Mouse (Mus musculus): ENCODE data around the gene Lhx3.

The Lhx3 gene

GRCm38 (mm10) chr2:26208126-26208789, at the start of gene Lhx3:
TSS of gene Lhx3 (minus strand) at chr2:26208289.
- DNase-seq (ENCODE audit: low read depth in 1 of 2, low spot score in 2 of 2), result peak in 1 of 2 experiments; percentile 16

GRCm38 (mm10) chr2:26257315-26258096, 49.4 kb upstream of the Lhx3 start:
- DNase-seq (ENCODE audit: low read depth in 1 of 2, low spot score in 2 of 2), result no peak

GRCm38 (mm10) chr2:26254816-26255215, 46.7 kb upstream of the Lhx3 start:
- DNase-seq (ENCODE audit: low read depth in 1 of 2, low spot score in 2 of 2), result no peak

GRCm38 (mm10) chr2:26252514-26253206, 44.6 kb upstream of the Lhx3 start:
- DNase-seq (ENCODE audit: low read depth in 1 of 2, low spot score in 2 of 2), result no peak

- DNase-seq (ENCODE audit: low read depth in 1 of 2, low spot score in 2 of 2), result no peak
Measured at GRCm38 (mm10) chr2:26247531-26247930, 39.4 kb upstream of the Lhx3 start.

- DNase-seq (ENCODE audit: low read depth in 1 of 2, low spot score in 2 of 2), result no peak
Measured at GRCm38 (mm10) chr2:26240841-26241240, 32.8 kb upstream of the Lhx3 start.

GRCm38 (mm10) chr2:26240330-26240729, 32.2 kb upstream of the Lhx3 start:
- no peak for DNase-seq (ENCODE audit: low read depth in 1 of 2, low spot score in 2 of 2)

GRCm38 (mm10) chr2:26237290-26237782, 29.2 kb upstream of the Lhx3 start, which contains the start of gene Qsox2:
TSS of gene Qsox2 (minus strand) at chr2:26237525.
- peak; percentile 61 to 73 for DNase-seq (ENCODE audit: low read depth in 1 of 2, low spot score in 2 of 2)

GRCm38 (mm10) chr2:26236681-26237289, 28.7 kb upstream of the Lhx3 start:
- peak in 1 of 2 experiments; percentile 4 for DNase-seq (ENCODE audit: low read depth in 1 of 2, low spot score in 2 of 2)

GRCm38 (mm10) chr2:26234771-26235170, 26.7 kb upstream of the Lhx3 start:
- DNase-seq (ENCODE audit: low read depth in 1 of 2, low spot score in 2 of 2), result no peak

- DNase-seq (ENCODE audit: low read depth in 1 of 2, low spot score in 2 of 2), result no peak
Measured at GRCm38 (mm10) chr2:26234253-26234652, 26.2 kb upstream of the Lhx3 start.

GRCm38 (mm10) chr2:26231366-26231765, 23.3 kb upstream of the Lhx3 start:
- no peak for DNase-seq (ENCODE audit: low read depth in 1 of 2, low spot score in 2 of 2)

- no peak for DNase-seq (ENCODE audit: low read depth in 1 of 2, low spot score in 2 of 2)
Measured at GRCm38 (mm10) chr2:26230253-26230652, 22.2 kb upstream of the Lhx3 start.

GRCm38 (mm10) chr2:26227788-26228187, 19.7 kb upstream of the Lhx3 start:
- DNase-seq (ENCODE audit: low read depth in 1 of 2, low spot score in 2 of 2), result no peak

GRCm38 (mm10) chr2:26225242-26225641, 17.2 kb upstream of the Lhx3 start:
- no peak for DNase-seq (ENCODE audit: low read depth in 1 of 2, low spot score in 2 of 2)

GRCm38 (mm10) chr2:26223961-26224360, 15.9 kb upstream of the Lhx3 start:
- DNase-seq (ENCODE audit: low read depth in 1 of 2, low spot score in 2 of 2), result no peak

- no peak for DNase-seq (ENCODE audit: low read depth in 1 of 2, low spot score in 2 of 2)
Measured at GRCm38 (mm10) chr2:26214526-26214925, 6.4 kb upstream of the Lhx3 start.

GRCm38 (mm10) chr2:26209566-26209965, 1.5 kb upstream of the Lhx3 start:
- DNase-seq (ENCODE audit: low read depth in 1 of 2, low spot score in 2 of 2), result no peak

GRCm38 (mm10) chr2:26207559-26207958, 530 bp downstream of the Lhx3 start:
- DNase-seq (ENCODE audit: low read depth in 1 of 2, low spot score in 2 of 2), result no peak

- DNase-seq (ENCODE audit: low read depth in 1 of 2, low spot score in 2 of 2), result no peak
Measured at GRCm38 (mm10) chr2:26205761-26206160, 2.3 kb downstream of the Lhx3 start.

- DNase-seq (ENCODE audit: low read depth in 1 of 2, low spot score in 2 of 2), result no peak
Measured at GRCm38 (mm10) chr2:26205126-26205525, 3.0 kb downstream of the Lhx3 start.
